Mouse (Mus musculus) lung, embryonic 14.5 days (tissue): ENCODE data around the gene Ppm1b. TPM values are rescaled to one million over a fixed set of nuclear protein-coding genes. Genes with fewer than 3 reads are reported as not detected.

ENCODE experiments used
- ATAC-seq: fragments of 200-750 bp; cut with Nextera tagmentation; 2 replicates; pipeline ENCODE4 v1.8.0; 2017; ENCODE audit warnings: mild to moderate bottlenecking, moderate TSS enrichment, moderate library complexity; ENCODE audit not compliant: insufficient read depth
- DNase-seq: peaks from one replicate; pipeline ENCODE4 v3.0.0-alpha.2; 2015
- H3K27ac ChIP-seq: fragments of 300-500 bp; sonication (generic); 2 replicates; pipeline ENCODE4 v1.5.1; 2014; ENCODE audit warnings: low read depth, mild to moderate bottlenecking, moderate library complexity
- H3K27me3 ChIP-seq: fragments of 300-500 bp; sonication (generic); 2 replicates; pipeline ENCODE4 v1.6.1; 2014; ENCODE audit warnings: low read length, control low read depth; ENCODE audit not compliant: insufficient read depth
- H3K36me3 ChIP-seq: fragments of 300-500 bp; sonication (generic); 2 replicates; pipeline ENCODE4 v1.6.1; 2014; ENCODE audit warnings: control low read depth; ENCODE audit not compliant: insufficient read depth
- H3K4me1 ChIP-seq: fragments of 300-500 bp; sonication (generic); 2 replicates; pipeline ENCODE4 v1.6.1; 2014; ENCODE audit warnings: antibody characterized with exemption, control low read depth; ENCODE audit not compliant: insufficient read depth
- H3K4me2 ChIP-seq: fragments of 300-500 bp; sonication (generic); 2 replicates; pipeline ENCODE4 v1.6.1; 2014; ENCODE audit warnings: mild to moderate bottlenecking
- H3K4me3 ChIP-seq: fragments of 300-500 bp; sonication (generic); 2 replicates; pipeline ENCODE4 v1.5.1; 2014; ENCODE audit warnings: low read depth, low read length
- H3K9ac ChIP-seq: fragments of 300-500 bp; sonication (generic); 2 replicates; pipeline ENCODE4 v1.6.1; 2014
- H3K9me3 ChIP-seq: fragments of 300-500 bp; sonication (generic); 2 replicates; pipeline ENCODE4 v1.6.1; 2016; ENCODE audit warnings: low read depth, low read length, control low read depth
- CTCF ChIP-seq: IDR thresholded peaks from 2 replicates; pipeline ENCODE4 v1.5.1; 2016; ENCODE audit warnings: antibody characterized with exemption, low read depth
- WGBS: fragments of 180-500 bp; shearing (Covaris S2); extraction: QIAGEN DNeasy Blood & Tissue Kit; methylation state at CpG from one replicate; pipeline ENCODE4 v1.1.7; 2014; 5-methylcytosine and 5-hydroxymethylcytosine counted together
- polyA plus RNA-seq: library from polyadenylated mRNA; unstranded; fragments of >200 nt; fragmentation: Nextera tagmentation; extraction: Ambion mirVana; gene quantifications from 2 replicates; pipeline ENCODE4 v1.2.1, GENCODE M21; 2014

Ppm1b gene
- polyA plus RNA-seq, 1 experiment from 2014 or later, result 68.2 TPM

GRCm38 (mm10) chr17:84958411-84958911, 1.9 kb downstream of the Ppm1b start:
- no peaks in the 10 kb centered on the region for H3K27me3 ChIP-seq
- H3K4me1 ChIP-seq, result peaks cover 15% of the 10 kb centered on the region
- ATAC-seq (no peak), DNase-seq (peak; percentile 41)
- H3K36me3 ChIP-seq, result no peaks in the 10 kb centered on the region
- H3K27ac ChIP-seq, result peak overlapping the region; percentile 94
- peak overlapping the region; percentile 96 for H3K9ac ChIP-seq
- peak overlapping the region; percentile 95 for H3K4me3 ChIP-seq
- no peak for TF ChIP-seq CTCF
- WGBS, result under 1% methylated on average over 47 of the region's 52 CpGs
- peak overlapping the region; percentile 71 for H3K4me2 ChIP-seq
- H3K9me3 ChIP-seq, result no peaks in the 10 kb centered on the region

DNA sequence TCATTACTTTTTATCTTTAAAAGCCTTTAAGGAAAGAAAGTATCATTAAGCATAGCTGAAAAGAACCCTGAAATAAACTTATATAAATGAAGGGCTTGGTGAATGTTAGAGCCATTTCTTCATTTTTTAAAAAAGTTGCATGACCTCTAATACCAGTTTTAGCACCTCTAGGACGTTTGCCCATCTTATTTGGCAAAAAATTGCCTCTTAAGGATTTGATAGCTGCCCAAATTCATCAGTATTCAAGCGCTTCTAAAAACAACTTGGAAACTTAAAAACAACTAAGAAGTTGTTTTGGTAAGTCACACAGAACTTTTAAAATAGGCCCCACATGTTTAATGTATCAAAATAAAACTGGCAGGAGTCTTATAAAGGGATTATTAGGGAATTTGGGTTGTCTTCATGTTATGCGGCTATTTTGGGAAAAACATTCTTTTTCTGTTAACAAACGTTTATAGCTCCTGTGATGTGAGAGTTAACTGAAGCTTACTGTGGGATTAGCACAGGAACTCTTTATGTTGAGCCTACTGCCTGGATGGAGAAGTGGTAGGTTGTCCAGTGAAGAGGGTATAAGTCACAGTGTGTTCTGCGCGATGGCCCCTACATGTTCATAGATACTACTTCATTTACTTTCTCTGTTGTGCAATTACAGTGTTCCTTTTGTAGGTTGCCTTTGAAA, 2.6 kb downstream of the Ppm1b start:
- peak overlapping the region; percentile 95 for H3K4me3 ChIP-seq
- 19% methylated on average over 6 of the region's 6 CpGs for WGBS
- ATAC-seq (no peak), DNase-seq (peak; percentile 11)
- H3K27me3 ChIP-seq, result no peaks in the 10 kb centered on the region
- H3K36me3 ChIP-seq, result no peaks in the 10 kb centered on the region
- peaks cover 15% of the 10 kb centered on the region for H3K4me1 ChIP-seq
- peak overlapping the region; percentile 71 for H3K4me2 ChIP-seq
- peak overlapping the region; percentile 96 for H3K9ac ChIP-seq
- H3K27ac ChIP-seq, result no peak overlapping the region
- no peak for TF ChIP-seq CTCF
- H3K9me3 ChIP-seq, result no peaks in the 10 kb centered on the region

GRCm38 (mm10) chr17:84959665-84960020, 3.1 kb downstream of the Ppm1b start:
- Histone ChIP-seq H3K27me3 (no peaks in the 10 kb centered on the region), H3K9me3 (no peaks in the 10 kb centered on the region), H3K9ac (peak overlapping the region; percentile 96), H3K4me2 (peak overlapping the region; percentile 71), H3K4me1 (peaks cover 15% of the 10 kb centered on the region), H3K36me3 (no peaks in the 10 kb centered on the region), H3K27ac (no peak overlapping the region), H3K4me3 (peak overlapping the region; percentile 95)
- whole genome bisulfite sequencing, result 32% methylated on average over 3 of the region's 3 CpGs
- TF ChIP-seq CTCF, result no peak
- DNase-seq, result no peak
- no peak for ATAC-seq

GRCm38 (mm10) chr17:84960136-84960535, 3.6 kb downstream of the Ppm1b start:
- Histone ChIP-seq H3K27me3 (no peaks in the 10 kb centered on the region), H3K4me2 (peak overlapping the region; percentile 71), H3K4me1 (peaks cover 15% of the 10 kb centered on the region), H3K4me3 (peak overlapping the region; percentile 95; the same call in 1 of the 2 replicates), H3K36me3 (no peaks in the 10 kb centered on the region), H3K27ac (no peak overlapping the region), H3K9me3 (no peaks in the 10 kb centered on the region), H3K9ac (no peak overlapping the region)
- WGBS, result 57% methylated on average over 4 of the region's 4 CpGs
- TF ChIP-seq CTCF, result no peak
- DNase-seq (peak; percentile 26), ATAC-seq (no peak)

- WGBS, result 57% methylated on average over 4 of the region's 4 CpGs
- ATAC-seq (no peak), DNase-seq (peak; percentile 13)
- H3K27me3 ChIP-seq, result no peaks in the 10 kb centered on the region
- H3K36me3 ChIP-seq, result no peaks in the 10 kb centered on the region
- no peak overlapping the region for H3K27ac ChIP-seq
- no peak for TF ChIP-seq CTCF
- peaks cover 15% of the 10 kb centered on the region for H3K4me1 ChIP-seq
- H3K4me2 ChIP-seq, result no peak overlapping the region
- no peak overlapping the region for H3K9ac ChIP-seq
- no peak overlapping the region for H3K4me3 ChIP-seq
- H3K9me3 ChIP-seq, result no peaks in the 10 kb centered on the region
Measured at GRCm38 (mm10) chr17:84962046-84962445, 5.5 kb downstream of the Ppm1b start.

DNA sequence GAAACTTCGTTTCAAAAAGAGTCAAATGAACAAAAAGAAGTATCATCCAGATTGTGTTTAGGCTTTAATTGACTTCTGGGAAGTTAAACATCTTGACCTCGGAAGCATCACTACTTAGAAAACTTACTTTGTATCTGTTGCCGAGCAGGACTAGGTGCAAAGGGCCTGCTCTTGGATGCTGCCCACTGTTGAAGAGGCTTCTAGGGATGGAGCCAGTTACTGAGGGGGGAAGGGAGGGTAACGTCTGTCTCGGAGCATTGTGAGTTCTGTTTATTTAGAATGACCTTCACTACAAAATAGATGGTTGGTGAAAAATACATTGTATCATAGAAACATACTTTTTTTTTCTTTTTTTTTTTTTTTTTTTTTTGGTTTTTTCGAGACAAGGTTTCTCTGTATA, 7.1 kb downstream of the Ppm1b start:
- Histone ChIP-seq H3K27me3 (no peaks in the 10 kb centered on the region), H3K9me3 (no peaks in the 10 kb centered on the region), H3K27ac (no peak overlapping the region), H3K36me3 (no peaks in the 10 kb centered on the region), H3K9ac (no peak overlapping the region), H3K4me2 (no peak overlapping the region), H3K4me3 (no peak overlapping the region), H3K4me1 (peaks cover 15% of the 10 kb centered on the region)
- 61% methylated on average over 6 of the region's 6 CpGs for WGBS
- DNase-seq (no peak), ATAC-seq (no peak)
- TF ChIP-seq CTCF, result no peak

DNA sequence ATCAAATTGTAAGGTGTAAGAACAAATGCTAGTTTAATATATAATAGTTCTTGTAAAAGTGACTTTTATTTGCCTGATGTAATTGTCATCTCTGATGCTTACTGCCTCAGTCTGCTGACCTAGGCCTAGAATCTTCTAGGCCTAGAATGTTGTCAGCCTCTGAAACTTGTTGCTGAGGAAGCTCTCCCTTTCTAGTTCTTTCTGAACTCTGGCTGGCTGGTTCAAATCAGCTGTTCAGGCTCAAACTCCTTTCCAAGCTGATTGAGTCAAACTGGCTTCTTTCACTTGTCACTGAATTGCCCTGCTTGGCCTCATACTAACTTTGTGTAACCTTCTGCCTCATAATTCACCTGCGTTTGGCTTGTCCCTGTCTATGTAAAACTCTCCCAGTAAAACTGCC, 9.7 kb downstream of the Ppm1b start:
- no peak for TF ChIP-seq CTCF
- Histone ChIP-seq H3K4me3 (no peak overlapping the region), H3K36me3 (no peaks in the 10 kb centered on the region), H3K9ac (no peak overlapping the region), H3K9me3 (no peaks in the 10 kb centered on the region), H3K27me3 (no peaks in the 10 kb centered on the region), H3K4me2 (no peak overlapping the region), H3K27ac (no peak overlapping the region), H3K4me1 (no peaks in the 10 kb centered on the region)
- 93% methylated on average over 1 of the region's 1 CpGs for WGBS
- DNase-seq (no peak), ATAC-seq (no peak)
